Mouse (Mus musculus): ENCODE results near the gene Brs3. TPM values are rescaled to one million over a fixed set of nuclear protein-coding genes. Genes with fewer than 3 reads are reported as not detected.

The Brs3 gene
- total RNA-seq (2021) = not detected
- long read RNA-seq, experiment 1 = 0 reads
- long read RNA-seq, experiment 2 = 0 reads

- DNase-seq = no peak
- intact Hi-C loops (cut with DNase I) = no loop called here
Observed at GRCm38 (mm10) chrX:57042774-57043173, at the start of gene Brs3. Brs3 (plus strand) TSS chrX:57043074.

- intact Hi-C loops (cut with DNase I) = no loop called here
Observed at GRCm38 (mm10) chrX:57012891-57013290, 30.0 kb upstream of the Brs3 start.

GRCm38 (mm10) chrX:57043869-57044268 lies 995 bp downstream of the Brs3 start:
- DNase-seq = no peak
- intact Hi-C loops (cut with DNase I) = no loop called here

More at GRCm38 (mm10) chrX:57012891-57013290, 30.0 kb upstream of the Brs3 start:
- no peak for DNase-seq

GRCm38 (mm10) chrX:57052848-57053173 lies 9.9 kb downstream of the Brs3 start:
- DNase-seq = no peak
- intact Hi-C loops (cut with DNase I) = loop anchor here (10.0 kb wide), 1 partner anchor 182 kb away; no protein-coding TSS in a partner anchor

- DNase-seq = peak; percentile 83 to 85
- intact Hi-C loops (cut with DNase I) = loop anchor here (10.0 kb wide), 1 partner anchor 181 kb away; no protein-coding TSS in a partner anchor
Observed at GRCm38 (mm10) chrX:57053174-57053992, 10.5 kb downstream of the Brs3 start, which contains the start of gene Htatsf1. Htatsf1 (plus strand) TSS chrX:57053583.

GRCm38 (mm10) chrX:57053993-57054385 lies 11.1 kb downstream of the Brs3 start:
- intact Hi-C loops (cut with DNase I) = loop anchor here (10.0 kb wide), 1 partner anchor 181 kb away; no protein-coding TSS in a partner anchor

GRCm38 (mm10) chrX:57081496-57081895 lies 38.6 kb downstream of the Brs3 start:
- intact Hi-C loops (cut with DNase I) = no loop called here
- no peak for DNase-seq

More at GRCm38 (mm10) chrX:57053993-57054385, 11.1 kb downstream of the Brs3 start:
- DNase-seq = no peak

- no peak for DNase-seq
- intact Hi-C loops (cut with DNase I) = no loop called here
Observed at GRCm38 (mm10) chrX:57087806-57088205, 44.9 kb downstream of the Brs3 start, which contains the start of gene Vgll1. Vgll1 (plus strand) TSS chrX:57088106.

Other genes starting within 250 kb of the Brs3 start
- 1 to 10 TPM in 1 of 2 experiments, under 1 TPM in 1; 0.78 to 1.3 TPM for gene Map7d3, start 220.7 kb upstream of the Brs3 start, total RNA-seq (2021)
- gene Adgrg4, start 172.9 kb upstream of the Brs3 start, total RNA-seq (2021) = not detected
- 10 to 100 TPM; 46.1 to 50.5 TPM for gene Htatsf1, start 10.5 kb downstream of the Brs3 start, total RNA-seq (2021)
- gene Vgll1, start 45.0 kb downstream of the Brs3 start, total RNA-seq (2021) = not detected
- under 1 TPM in 1 of 2 experiments, not detected in 1; 0.17 TPM for gene Cd40lg, start 169.1 kb downstream of the Brs3 start, total RNA-seq (2021)

Data from heart, postnatal 14 days (tissue).